Mouse (Mus musculus): ENCODE measurements around the gene Urm1.

The Urm1 gene

DNA sequence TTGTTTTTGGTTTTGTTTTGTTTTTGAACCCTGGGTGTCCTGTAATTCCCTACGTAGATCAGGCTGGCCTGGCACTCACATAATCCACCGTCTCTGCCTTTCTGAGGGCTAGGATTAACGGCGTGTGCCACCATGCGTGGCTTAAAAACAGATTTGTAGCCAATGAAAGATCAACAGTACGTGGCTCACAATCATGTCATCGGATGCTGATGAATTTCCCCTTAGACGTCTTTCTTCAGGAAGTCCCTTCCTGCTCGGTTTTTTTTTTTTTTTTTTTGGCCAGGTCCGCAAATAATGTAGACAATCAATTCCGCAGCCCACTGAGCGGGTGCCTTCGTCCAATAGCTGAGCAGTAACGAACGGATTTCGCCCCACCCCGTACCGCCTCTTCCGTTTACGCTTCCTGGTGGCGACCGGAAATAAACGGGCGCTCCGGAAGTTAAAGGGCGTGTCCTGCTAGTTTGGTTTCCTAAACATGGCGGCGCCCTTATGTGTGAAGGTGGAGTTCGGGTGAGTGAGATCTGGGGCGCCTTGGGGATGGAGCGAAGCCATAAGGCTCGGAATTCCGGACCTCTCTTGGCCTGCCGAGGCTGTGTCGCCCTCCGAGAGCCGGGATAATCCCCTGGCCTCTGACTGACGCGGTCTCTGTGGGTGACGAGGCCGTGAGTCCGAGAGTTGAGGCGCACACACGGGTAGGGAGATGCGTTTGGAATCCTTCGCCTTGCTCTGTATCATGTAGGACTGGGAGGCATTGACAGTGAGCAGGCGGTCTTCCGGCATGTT lies 7.2 kb downstream of the Urm1 start:
- DNase-seq (ENCODE audit: extremely low read depth, low read depth): peak; percentile 97

- peak; percentile 21 for DNase-seq (ENCODE audit: extremely low read depth, low read depth)
Measured at GRCm38 (mm10) chr2:29827709-29828024, 7.8 kb downstream of the Urm1 start.

DNA sequence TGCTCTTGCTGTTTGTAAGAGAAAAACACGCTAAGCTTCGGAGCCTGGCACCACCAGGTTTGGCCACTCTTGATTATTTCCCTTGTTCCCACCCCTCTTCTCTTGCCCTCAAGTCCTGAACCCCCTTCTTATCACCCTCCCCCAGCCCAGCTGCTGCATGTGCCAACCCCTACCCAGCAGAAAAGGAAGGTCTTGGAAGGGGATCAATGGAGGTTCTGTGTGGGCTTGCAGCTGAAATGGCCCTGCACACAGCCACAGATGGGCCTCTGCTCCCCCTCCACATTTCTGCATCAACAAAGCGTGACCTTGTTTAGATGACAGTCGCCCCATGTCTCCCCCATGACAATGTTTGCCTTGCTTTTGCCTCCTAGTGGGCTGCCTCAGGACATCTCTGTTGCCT lies 11.2 kb downstream of the Urm1 start:
- DNase-seq (ENCODE audit: extremely low read depth, low read depth): no peak

- DNase-seq (ENCODE audit: extremely low read depth, low read depth): no peak
Measured at GRCm38 (mm10) chr2:29833796-29834195, 13.9 kb downstream of the Urm1 start.

DNA sequence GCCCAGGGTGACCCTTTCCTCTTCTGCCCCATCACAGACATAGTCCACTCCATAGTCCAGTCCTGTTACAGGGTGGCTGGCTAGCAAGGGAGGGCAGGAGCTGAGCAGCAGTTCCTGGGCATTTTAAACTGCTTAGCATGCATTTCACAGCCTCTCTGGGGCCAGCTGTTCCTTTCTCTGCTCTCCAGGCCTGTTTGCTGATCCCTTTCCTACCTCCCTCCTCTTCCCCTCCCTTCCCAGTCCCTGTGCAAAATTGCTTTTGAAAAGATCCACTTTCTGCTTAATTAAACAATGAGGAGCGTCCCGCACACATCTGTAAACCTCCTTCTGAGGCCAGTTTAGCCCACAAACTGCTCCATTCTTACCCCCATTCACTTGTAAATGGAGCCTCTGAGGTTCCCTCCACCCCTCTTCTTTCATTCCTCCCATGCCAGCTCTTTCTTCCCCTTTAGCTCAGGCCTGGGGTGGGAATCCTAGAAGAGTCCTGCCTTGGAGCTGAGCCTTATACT lies 15.6 kb downstream of the Urm1 start:
- no peak for DNase-seq (ENCODE audit: extremely low read depth, low read depth)

GRCm38 (mm10) chr2:29839460-29839859 lies 19.6 kb downstream of the Urm1 start:
- no peak for DNase-seq (ENCODE audit: extremely low read depth, low read depth)

GRCm38 (mm10) chr2:29843231-29844105 lies 23.6 kb downstream of the Urm1 start:
- DNase-seq (ENCODE audit: extremely low read depth, low read depth): no peak

- no peak for DNase-seq (ENCODE audit: extremely low read depth, low read depth)
Measured at GRCm38 (mm10) chr2:29844115-29844514, 24.2 kb downstream of the Urm1 start.

GRCm38 (mm10) chr2:29844661-29845060 lies 24.8 kb downstream of the Urm1 start:
- no peak for DNase-seq (ENCODE audit: extremely low read depth, low read depth)

GRCm38 (mm10) chr2:29845636-29846035 lies 25.8 kb downstream of the Urm1 start:
- DNase-seq (ENCODE audit: extremely low read depth, low read depth): no peak

GRCm38 (mm10) chr2:29846061-29846853 lies 26.4 kb downstream of the Urm1 start:
- DNase-seq (ENCODE audit: extremely low read depth, low read depth): no peak

DNA sequence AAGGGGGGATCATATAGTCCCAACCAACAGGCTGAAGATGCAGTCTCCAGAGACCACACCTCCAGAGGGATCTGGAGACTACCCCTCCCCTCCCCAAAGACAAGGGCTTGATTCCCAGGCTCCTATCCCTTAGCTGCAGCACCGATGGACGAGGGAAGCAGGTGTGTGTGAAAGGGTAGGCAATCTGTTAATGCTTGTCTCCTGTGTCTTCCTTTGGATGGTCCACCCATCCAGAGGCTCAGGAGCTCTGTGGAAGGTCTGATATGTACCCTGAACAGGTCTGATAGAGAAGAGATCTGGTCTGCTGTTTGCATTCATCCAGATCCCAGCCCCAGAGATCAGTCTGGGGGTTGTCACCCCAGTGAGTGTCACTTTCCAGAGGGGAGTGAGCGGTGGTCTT lies 27.0 kb downstream of the Urm1 start:
- no peak for DNase-seq (ENCODE audit: extremely low read depth, low read depth)

DNA sequence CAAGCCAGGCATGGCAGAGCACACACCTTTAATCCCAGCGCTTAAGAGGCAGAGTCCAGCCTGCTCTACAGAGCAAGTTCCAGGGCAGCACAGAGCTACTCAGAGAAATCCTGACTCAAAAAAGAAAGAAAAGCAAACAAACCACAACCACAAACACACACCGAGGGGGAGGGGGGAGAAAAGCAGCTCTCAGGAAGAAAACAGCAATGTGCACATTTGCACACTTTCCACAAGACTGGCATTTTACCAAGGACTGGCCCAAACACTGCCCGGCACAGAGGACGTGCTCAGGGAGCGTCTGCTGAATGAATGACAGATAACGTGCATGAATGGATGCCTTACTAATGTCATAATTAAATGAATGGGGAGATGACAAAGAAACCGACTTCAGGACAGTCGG lies 29.2 kb downstream of the Urm1 start:
- no peak for DNase-seq (ENCODE audit: extremely low read depth, low read depth)

DNA sequence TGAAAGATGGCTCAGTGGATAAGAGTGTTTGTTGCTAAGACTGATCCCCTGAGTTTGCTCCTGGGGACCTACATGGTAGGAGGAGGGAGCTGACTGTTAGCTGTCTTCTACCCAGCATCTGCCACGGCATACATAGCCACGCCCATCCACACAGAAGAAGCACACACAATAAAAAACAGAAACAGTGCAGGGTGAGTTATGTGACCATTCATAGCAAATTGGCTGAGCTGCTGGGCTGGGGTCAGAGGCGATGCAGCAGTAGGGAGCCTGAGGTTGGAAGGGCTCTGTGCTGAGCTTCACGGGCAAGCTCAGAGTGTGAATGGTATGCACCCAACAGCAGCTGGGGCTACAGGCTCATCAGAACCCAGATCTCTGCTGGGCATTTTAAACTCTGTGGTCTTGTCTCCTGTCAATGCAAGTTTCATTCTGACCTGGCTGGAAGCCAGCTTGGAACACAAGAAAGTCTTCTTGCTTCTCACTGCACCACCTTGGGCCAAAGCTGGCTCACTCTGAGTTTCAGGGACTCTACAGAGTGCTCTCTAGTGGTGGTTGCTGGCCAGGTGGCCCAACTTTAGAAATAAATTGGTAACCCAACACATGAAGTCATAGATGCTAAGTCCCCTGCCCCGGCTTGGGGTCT lies 30.1 kb downstream of the Urm1 start:
- no peak for DNase-seq (ENCODE audit: extremely low read depth, low read depth)

DNA sequence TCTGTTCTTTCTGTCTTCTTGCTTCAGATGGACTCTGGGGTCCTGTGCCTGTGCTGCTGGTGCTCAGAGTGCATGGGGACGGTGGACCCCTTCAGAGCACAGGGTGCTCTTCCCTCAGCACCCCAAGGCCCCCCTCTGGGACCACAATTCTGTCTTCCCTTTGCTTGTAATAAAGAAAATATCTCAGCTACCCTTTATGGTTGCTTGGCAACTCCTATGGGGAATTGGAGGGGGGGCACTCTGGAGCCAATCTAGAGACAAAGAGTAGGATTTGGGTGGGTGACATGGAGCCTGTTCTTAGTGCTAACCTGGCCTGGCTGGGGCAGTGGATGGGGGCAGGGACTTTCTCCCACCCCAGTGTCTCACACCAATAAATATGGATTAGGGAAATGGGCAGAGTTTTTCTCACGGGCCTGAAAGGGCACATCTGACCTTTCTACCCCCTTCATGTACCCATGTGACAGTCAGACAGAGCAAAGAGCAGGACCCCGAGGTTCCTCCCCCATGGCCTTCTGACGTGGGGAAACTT lies 33.1 kb downstream of the Urm1 start:
- DNase-seq (ENCODE audit: extremely low read depth, low read depth): no peak

DNA sequence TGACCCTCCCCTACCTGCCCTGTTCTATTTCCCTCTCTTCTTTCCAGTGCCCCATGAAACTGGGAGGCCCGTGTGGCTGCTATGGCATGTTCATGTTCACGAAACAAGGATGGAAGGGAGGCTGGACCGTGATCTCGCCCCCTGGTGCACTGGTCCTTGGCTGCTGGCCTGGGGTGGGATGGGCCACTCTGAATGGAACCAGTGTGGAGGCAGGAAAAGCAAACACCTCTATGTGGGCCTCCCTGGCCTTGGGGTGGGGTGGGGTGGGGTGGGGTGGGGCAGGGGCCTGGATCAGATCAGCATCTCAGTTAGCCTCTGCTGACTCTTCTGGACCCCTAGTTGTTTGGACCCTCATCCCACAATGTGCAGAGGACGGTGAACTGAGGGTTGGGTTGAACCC lies 33.9 kb downstream of the Urm1 start:
- no peak for DNase-seq (ENCODE audit: extremely low read depth, low read depth)

- DNase-seq (ENCODE audit: extremely low read depth, low read depth): no peak
Measured at GRCm38 (mm10) chr2:29855585-29856210, 35.8 kb downstream of the Urm1 start.

DNA sequence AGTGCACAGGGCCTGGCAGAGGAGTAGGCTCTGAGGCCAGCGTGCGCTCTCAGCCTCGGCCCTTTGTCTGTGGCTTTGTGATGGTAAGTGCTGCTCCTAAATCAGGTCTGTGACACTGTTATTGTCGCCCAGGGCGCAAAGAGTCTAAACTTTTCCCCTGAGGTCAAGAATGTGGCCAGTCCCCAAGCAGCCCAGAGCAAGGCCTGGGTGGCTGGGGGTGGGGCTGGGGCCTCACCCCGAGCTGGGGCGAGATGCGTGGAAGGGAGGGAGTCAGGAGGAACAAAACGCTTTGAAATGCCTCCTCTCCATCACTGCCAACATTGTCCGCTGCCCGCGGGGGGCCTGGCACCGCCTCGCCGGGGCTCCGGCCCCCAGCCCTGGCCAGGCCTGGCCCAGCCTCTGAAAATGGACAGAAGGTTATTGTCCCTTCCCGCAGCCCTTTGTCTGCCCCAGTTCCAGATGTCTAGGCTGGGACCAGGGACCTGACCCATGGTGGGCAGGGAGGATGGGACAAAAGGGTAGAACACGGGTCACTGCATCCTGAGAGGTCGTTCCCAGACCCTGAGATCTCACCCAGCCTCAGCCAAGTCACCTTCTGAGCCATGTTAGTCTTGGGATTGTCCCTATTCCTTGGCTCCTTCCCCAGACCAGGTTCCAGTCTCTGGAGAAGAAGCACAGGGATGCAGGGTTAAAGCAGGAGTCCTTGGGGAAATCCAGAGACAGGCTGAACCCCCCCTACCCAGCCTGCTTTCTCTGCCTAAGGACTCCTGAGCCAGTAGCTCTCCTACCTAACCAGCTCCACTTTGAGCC lies 36.8 kb downstream of the Urm1 start:
- DNase-seq (ENCODE audit: extremely low read depth, low read depth): no peak

DNA sequence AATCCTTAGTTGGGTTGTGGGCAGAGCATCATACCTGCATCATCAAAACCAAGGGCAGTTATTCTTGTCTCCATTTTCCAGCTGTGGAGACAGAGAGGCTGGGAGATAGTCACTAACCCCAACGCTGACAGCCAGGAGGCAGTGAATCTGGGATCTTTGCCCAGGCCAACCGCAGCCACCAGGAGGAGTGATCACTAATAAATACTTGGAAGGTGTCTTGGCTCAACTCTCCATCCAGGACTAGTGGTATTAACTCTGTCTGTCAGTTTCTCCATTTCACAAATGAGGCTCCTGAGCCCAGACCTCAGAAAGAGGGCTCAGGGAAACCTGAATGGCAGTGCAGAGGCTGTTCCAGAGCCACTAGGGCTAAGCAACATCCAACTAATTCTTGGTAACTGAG lies 37.5 kb downstream of the Urm1 start:
- no peak for DNase-seq (ENCODE audit: extremely low read depth, low read depth)

DNA sequence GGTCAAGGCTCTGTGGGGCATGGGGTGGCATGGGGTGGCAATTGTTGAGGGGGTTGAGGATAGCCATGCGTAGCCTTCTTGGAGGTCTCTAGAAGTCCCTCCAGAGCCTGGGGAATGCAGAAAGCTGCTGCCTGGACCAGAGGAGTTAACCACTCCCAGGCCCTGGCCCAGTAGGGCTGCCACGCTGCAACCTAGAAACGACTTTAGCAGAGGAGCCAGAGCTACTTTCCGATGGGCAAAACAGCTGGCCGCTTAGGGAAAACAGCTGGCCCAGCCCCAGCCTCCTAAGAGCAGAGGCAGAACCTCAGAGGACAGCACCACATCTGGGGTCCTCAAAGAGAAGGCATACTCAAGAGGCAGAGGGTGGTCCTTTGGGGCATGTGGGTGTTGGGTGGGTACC lies 38.1 kb downstream of the Urm1 start:
- no peak for DNase-seq (ENCODE audit: extremely low read depth, low read depth)
